Mouse (Mus musculus) cerebellum, postnatal 4 days (tissue): ENCODE measurements around the gene Rbfox3.

Experiments
- DNase-seq, 2 experiments: peaks; one replicate each; pipeline ENCODE4 v3.0.0; 2022; ENCODE audit warnings: low spot score in 2 of 2, mixed read lengths in 1 of 2

Rbfox3 gene

DNA sequence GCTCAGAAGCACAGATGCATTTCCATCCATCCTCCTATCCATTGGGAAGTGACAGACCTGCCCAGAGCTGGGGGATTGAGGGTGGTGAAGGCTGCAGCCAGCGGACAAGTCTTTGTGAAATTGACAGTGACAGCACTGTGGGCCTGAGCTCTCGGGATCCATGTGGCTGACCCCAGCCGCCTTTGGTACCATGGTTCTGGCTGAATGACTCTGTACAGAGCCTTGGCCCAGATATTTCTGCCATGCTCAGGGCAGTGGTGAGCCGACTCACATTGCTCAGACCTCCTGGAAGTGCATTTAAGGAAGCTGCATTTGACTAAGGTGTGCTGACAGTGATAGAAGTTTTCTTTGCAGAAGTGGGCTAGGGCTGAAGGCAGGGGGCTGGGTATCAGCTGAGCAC, 144.0 kb downstream of the Rbfox3 start:
- no peak for DNase-seq

DNA sequence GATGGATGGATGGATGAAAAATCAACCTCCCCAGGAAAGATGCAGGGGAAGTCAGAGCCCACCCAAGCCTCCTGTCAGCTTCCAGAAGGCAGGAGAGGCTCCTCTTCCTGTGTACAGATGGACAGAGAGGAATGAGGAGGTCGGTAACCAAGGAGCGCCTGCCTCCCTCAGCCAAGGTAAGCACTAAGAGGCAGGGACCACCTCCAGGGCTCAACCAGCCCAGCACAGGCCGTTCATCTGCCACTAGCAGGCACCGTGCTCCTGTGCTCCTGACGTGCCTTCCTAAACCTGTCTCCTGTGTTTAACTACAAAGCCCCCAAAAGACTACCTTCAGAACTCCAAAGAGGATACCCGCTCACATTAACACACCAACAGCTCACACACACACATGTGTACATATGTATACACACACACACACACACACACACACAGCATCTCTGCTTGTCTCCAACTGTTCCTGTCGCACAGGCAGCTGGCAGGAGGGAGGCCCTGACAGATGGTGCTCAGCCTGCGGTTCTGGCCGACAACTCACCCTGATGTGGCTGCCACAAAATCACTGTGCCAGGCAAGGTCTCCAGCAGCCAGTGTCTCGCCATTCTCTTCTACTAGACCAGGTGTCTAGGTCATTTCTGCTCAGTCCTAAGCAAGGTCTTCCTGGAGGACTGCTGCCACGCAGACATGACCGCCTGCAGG, 151.0 kb downstream of the Rbfox3 start:
- DNase-seq = peak in 1 of 2 experiments; percentile 64

DNA sequence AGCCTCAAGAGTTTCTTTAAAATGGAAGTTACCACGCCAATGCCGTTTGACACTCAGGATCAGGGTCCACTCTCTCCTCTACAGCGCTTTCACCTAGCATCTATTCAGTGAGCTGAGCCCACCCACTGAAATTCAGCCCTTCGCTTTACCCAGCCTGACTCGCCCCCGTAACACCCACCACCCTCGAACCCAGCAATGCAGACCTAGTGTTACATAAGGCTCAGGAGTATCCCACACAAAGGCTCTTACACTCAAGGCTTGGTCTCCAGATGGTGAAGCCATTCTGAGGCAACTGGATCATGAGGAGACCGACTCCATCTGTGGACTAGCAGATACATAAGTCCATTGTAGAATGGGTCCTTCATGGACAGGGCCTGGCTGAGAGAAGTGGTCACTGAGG, 152.2 kb downstream of the Rbfox3 start:
- no peak for DNase-seq

DNA sequence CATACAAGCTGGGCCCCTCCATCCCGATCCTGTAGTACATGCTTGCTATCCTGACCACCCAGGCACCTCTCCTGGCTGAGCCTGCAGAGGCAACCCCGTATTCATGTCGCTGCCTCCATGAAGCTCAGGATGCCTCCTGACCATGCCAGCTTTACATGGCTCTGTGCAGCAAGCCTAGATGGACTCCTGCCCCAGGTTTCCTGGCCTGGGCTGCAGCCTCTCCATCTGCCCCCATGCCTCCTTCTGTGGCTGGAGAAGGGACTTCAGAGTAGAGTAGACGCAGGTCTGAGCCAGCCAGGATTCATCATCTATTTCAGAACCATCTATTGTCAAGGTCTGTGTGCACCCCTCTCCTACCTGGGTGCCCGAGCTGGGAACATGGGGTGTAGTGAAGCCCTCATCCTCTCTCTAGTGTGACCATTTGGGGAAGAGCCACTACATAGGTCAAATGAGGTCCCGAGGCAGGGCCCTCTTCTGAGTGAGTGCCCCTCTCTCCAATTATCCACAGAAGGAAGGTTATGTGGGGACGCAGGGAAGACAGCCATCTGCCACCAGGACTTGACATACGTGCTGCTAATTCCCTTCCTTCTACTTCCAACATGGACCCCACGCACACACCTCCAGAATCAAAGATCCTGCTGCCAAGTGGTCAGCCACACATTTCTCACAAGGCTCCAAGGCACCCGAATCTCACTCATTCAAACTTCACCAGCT, 153.0 kb downstream of the Rbfox3 start:
- DNase-seq = no peak

DNA sequence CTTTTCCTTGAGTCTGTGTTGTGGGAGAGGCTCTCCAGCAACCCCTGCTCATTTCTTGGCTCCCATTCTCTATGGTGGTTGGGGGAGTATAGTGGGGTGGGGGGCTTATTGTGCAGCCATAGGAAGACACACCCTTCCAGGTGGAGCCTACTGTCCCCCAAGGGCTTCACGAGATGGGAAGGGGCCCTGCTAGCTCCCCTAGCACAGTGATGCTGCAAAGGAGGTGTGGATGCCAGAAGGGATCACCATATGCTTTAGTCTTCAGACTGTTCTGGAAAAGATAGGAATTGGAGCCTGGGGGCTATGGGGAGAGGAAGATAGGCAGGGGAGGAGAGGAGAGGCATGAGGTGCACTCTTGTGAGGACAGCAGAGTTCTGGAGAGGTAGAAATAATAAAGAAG, 153.9 kb downstream of the Rbfox3 start:
- no peak for DNase-seq

DNA sequence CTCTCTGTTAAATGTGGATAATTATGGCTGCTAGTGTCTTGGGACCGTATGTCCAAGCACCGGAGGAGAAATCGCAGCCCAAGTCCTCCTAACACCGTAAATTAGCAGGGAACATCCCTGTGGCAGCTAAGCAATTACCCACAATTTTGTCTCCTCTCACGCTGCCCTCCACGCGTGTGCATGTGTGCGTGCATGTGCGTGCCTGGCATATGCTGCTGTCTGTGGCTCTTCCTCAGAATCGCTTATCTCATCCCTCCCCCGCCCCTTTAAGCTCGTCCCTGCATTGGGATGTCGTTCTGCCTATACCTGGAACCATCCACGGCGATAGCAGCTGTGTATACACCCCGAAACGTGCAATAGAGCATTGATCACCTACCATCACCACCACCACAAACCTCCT, 156.4 kb downstream of the Rbfox3 start:
- DNase-seq = no peak

DNA sequence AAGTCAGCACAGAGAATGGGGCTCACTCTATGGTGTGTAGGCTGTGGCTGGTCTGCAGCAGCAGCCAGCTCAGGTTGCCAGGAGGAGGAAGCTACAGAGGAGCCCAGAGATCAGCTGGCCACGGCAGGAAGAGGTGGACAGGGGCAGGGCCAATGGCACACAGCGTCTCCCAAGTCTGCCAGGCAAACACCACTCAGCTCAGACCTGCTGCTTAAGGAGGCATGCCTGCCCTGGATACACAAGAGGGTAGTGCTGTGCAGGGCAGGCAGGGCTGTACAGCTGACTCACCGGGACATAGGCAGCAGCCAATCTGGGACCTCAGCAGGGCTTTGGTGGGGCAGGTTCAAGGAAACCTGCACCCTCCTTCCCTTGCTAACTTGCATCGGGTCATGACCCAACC, 156.9 kb downstream of the Rbfox3 start:
- DNase-seq = no peak

DNA sequence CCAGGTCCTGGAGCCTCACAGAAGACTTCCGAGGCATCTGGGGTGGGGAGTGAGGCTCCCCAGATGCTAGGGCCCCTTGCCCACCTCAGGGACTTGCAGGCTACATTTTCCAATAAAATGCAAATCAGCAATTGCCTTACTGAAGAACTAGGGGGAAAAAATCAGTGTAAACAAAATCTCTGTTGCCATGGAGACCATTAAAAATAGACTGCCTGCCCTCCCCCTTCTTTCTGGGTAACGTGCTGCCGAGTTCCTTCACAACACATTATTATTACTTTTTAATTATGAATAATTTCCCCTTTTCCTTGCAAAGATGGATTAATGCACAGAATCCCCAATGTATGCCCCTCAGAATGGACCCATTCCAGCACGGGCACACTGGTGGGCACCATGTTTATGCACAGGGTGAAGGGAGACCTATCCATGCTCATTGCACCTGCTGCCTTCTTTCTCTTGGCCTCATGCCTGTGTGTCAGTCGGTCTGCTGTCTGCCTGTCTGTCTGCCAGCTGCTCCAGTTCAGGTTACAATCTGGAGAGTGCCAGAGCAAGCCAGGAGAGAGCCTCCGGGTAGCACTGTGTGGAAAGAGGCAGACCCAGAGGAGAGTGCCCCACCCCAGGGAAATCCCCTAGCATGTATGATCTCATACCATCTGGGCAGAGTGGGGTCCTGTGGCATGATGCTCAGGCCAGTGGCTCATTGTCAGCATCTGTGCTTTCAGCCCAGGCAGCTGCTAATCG, 159.3 kb downstream of the Rbfox3 start:
- peak in 1 of 2 experiments; percentile 62 for DNase-seq

DNA sequence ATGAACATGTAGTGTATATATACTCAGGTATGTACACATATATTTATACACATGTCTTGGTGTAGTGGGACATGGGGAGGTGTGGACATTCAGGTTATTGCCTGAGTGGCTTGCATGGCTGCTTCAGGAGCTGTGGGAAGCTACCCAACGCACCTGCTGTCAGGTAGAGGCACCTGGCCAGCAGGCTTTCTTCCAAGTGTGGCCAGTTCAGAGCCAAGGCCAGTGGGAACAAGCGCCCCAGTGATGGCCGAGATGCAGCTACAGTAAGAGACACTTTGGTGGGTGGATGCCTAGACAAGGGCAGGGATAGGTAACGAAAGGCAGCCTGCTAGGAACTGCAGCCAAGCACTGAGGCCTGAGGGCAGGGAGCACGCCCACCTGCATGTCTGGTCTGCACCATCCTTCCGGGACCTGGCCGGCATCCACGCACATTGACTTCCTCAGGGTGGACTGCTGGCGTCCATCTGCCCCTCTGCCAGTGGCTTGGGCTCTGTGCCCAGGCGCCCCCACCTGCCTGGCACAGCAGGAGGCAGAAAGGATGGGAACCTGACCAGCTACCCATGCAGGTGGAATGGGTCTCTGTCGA, 160.6 kb downstream of the Rbfox3 start:
- peak in 1 of 2 experiments; percentile 64 for DNase-seq

DNA sequence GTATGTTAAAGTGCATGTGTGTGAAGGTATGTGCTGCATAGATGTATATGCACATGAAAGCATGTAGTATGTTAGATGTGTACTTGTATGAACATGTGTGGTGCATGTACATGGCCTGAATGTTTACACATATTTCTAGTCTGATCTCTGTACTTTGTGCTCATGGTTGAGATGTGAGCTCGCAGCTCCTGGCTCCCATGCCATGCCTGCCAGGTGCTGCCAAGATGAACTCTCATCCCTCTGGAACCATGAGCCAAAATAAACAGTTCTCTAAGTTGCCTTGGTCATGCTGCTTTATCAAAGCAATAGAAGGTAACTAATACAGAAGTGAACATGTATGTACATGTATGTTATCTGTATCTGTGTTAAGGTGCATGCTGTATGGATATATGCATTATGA, 161.9 kb downstream of the Rbfox3 start:
- DNase-seq = no peak

DNA sequence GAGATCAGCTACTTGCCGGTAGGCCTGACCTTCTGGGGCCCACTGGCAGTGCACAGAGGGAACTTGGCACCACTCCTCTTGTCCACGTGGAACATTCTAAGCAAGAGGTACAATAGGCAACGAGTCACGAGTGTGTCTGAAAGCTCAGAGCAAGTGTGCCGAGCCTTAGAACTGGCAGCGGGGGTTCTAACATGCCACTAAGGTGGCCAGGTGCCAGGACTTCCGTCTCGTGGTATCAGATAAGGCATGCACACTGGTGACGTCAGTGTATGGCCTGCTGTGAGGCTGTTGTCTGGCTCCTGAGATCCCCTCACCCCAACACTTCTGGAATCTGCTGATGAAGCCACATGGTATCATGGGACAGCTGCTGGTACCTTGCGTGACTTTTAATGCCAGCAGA, 162.8 kb downstream of the Rbfox3 start:
- no peak for DNase-seq

DNA sequence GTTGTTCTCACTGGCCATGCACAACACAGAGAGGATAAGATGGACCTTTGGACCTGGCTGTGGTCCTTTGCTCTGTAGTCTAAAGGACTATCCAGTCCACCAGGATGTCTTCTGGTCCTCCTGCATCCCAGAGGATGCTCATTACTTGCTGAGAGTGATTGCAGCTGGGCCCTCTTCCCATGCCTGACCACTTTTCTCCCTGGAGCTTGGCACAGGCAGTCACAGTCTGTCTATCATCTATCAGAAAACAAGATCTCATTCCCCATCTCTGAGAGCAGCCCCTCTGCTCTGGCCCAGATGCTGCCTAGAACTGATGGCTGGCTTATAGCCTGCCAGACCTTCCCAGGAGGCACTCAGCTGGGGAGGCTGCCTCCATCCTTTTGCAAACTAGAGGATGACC, 166.1 kb downstream of the Rbfox3 start:
- no peak for DNase-seq

DNA sequence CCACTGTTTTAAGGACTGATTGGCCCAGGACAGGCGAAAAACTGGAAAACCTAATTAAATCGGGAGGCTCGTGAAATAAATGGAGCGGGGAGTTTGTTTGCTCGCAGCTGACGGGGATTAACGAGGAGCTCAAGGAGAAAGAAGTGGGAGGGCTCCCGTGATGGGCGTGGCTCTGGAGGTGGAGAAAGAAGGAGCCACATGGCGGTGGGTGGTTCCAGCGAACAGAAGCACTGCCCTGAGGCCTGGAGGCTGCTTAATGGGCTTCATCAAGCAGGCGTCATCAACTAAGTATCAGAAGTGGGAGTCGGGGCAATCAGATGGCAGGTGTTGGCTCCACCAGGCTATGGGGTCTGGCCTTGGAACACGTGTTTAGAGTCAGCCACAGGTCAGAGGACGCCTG, 166.6 kb downstream of the Rbfox3 start:
- DNase-seq = peak in 1 of 2 experiments; percentile 49

DNA sequence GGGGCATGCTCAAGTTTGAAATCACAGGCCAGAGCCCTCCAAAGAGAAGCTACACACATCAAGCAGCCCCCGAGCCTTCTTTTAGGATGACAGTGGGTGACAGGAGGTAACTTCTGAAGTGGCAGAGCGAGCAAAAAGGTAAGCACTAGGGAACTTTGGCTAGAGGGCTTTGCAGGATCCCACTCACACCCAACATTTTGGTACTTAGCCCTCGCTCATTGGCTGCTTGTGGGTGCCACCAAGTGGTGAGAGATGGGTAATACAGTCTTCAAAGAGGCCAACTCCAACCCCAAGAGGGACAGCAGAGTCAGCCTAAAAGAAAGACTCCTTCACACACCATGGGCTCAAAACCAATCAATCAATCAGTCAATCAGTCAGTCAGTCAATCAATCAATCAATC, 168.6 kb downstream of the Rbfox3 start:
- peak in 1 of 2 experiments; percentile 62 for DNase-seq

DNA sequence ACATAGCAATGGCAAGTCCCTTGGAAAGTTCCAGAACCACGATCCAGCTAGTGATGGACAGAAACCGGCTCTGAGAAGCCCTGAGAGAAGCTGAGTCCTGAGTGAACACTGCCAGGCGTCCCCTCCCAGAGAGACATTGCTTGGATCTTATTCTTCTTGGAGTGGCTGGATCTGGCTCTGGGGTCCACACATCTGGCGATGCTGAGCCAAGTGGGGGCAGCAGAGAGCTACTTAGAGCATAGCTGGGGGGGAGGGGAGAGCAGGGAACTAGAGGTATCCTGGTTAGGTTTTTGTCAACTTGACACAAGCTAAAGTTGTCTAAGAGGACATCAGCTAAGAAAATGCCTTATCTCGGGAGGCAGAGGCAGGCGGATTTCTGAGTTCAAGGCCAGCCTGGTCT, 170.1 kb downstream of the Rbfox3 start:
- no peak for DNase-seq

DNA sequence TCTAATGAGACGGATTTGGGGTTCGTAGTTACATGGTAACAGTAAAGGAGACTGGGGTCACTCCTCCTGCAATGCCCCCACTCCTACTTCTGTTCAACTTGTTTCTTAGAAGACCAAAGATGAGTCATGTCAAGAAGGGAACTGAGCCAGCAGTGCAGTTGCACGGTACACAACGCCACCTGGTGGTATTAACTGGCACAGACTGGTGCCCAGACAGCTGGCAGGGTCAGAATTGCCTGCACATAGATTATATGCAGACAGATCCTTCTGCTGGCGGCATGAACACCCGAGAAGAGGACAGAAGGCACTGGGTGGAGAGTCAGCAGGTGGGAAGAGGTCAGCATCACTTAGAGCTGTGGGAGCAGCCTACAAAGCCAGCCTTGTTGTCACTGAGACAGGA, 171.4 kb downstream of the Rbfox3 start:
- DNase-seq = peak; percentile 77 to 91

DNA sequence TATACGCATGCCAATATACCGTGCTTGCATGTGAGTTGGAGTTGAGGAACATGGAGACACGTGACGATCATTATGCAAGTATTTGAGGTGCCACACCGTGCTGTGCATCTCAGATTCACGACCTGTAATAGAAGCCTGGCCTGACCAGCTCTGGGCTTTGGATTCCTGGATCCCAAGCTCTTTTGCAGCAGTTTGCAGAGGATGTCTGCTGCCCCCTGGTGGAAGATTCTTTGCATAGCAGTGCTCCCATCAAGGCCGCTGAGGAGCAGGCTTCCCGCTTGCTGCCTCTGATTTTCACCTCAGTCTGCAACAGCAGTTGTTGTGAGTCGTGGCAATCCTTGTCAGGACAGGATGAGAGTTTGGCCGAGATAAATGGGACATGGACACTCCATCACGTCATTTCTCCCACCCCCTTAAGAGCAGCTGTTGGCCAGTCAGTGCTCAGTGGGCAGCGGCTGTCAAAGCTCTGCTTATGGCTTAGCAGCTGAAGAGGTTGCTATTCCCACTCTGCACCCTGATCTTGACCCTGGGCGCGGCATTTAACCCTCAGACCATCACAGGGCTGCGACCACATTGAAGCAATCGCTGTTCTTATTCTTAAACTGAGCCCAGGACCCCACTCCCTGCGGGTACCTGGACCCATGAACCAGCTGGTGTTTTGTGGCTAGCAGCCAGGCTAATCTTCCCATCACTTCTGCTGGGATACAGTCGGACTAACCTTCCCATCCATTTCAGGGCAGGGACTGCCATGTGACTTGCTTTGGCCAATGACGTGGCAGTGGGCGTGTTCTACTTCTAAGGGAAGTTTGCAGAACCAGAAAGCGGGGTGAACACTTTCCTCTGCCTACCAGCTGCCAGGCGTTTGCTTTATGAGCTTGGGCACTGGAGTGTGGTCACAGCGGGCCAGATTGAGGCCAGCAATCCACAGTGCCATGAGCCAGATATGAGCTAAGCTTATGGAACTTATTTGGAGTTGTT, 172.3 kb downstream of the Rbfox3 start:
- DNase-seq = peak; percentile 88 to 92

DNA sequence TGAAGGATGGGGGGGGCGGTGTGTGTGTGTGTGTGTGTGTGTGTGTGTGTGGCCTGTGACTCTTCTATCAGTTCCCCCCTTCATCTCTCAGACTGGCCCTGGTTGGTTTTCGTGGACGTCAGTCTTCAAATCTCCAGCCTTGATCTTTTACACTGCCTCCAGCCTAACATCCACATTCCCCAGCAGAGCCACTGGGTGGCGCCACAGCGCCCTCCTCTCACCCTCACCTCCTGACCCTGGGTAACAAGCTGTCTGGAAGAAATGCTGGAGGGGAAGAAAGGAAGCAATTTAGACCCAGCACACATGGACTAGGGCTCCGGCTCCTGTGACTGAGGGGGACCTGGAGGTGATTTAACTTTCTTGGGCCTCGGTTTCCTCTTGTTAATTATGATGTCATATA, 173.1 kb downstream of the Rbfox3 start:
- DNase-seq = no peak

DNA sequence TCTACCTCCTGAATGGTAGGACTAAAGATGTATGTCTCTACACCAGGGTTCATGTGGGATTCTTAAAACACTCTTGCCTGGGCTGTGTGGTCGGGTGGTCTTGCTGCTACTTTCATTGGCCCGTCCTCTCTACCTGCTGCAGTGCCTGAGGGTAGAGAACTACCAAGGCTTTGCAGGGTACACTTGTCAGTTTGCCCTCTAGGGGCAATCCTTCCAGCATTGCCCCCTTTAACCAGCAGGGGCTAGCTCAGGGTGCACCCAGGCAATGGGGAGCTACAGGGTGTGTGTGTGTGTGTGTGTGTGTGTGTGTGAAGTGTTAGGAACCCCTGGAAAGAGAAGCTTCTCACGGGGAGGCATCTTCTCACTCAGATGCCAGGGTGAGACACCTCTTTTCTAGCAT, 173.6 kb downstream of the Rbfox3 start:
- DNase-seq = no peak

DNA sequence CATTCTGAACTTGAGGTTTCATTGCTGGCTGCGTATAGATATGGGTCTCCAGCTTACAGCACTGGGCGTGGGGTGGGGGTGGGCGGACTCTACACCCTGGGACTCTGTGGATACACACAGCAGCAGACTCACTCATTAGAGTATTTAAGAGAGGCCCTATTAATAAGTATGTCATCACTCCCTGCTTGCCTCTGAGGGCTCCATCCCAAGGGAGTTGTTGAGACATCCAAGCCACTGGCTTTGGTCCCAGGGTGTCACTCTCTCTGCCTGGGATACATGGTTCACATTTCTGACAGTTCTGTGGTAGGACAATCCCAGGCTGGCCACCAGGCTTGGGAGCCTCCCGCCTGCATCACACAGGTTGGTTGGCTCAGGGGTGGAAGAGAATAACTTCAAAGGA, 174.4 kb downstream of the Rbfox3 start:
- DNase-seq = no peak

DNA sequence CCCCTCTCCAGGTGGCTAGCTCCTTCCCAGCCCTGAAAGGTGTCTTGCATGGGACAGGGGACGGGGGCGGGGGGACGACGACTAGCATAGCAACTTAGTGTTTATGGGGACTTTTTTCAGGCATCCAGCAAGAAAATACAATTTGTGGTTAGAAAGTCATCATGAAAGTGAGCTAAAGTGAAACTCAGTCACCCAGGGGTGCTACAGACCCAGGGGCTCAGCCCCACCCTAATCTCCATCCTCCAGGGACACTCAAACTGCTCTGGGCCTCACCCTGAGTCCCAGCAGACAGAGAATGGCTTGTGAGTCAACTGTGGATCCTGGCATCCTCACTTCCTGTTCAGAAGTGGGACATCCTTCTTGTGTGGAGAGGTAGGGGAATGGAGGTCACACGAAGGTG, 179.7 kb downstream of the Rbfox3 start:
- no peak for DNase-seq
